Mouse (Mus musculus): ENCODE measurements at regions not wholly inside any gene's neighbourhood (a gene's known extent, or its start where the extent isn't known, plus 50 kb on each side); places are given as distances from the start of the nearest gene placed in this dataset.
"Not testable (repeated sequence)": the region's sequence is repeated elsewhere in the genome, so short reads cannot be mapped to it uniquely, and the experiment has no call there.

DNA sequence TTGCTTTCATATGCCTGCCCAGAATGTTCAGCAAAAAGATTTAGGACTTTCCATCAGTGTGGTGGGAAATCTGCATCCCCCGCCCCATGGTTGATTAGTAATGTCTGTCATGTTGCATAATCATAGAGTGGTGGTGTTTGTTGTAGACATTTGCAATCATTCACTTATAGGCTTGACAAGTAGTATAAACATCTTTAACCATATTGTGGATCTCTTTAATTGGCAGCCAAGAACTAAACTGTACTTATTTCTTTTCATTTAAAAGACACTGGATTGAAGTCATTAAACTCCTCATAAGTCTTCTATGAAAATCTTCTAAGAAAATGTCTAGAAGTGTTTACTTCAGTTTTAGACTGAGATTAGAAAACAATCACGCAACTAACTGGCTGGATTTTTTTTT, 646.0 kb upstream of the Ptbp2 start:
- Histone ChIP-seq H3K9me3 (replicated peaks; ENCODE audit: control insufficient read depth, insufficient read depth, low read length, poor library complexity, severe bottlenecking) (no peaks in the 10 kb centered on the region), H3K4me1 (ENCODE audit: control insufficient read depth, insufficient read depth, low read length) (no peaks in the 10 kb centered on the region), H3K27ac (ENCODE audit: insufficient read depth, low read length) (no peak overlapping the region), H3K27me3 (ENCODE audit: control insufficient read depth, insufficient read depth, low read length, poor library complexity, severe bottlenecking) (no peaks in the 10 kb centered on the region), H3K9ac (ENCODE audit: low read depth, poor library complexity, severe bottlenecking) (no peak overlapping the region), H3K36me3 (ENCODE audit: control insufficient read depth, insufficient read depth, low read length, poor library complexity, severe bottlenecking) (no peaks in the 10 kb centered on the region), H3K4me3 (ENCODE audit: low read depth, low read length) (no peak overlapping the region)
- no peak for TF ChIP-seq EP300 (IDR thresholded peaks at IDR 0.05; ENCODE audit: insufficient read depth, low read depth, low read length)

DNA sequence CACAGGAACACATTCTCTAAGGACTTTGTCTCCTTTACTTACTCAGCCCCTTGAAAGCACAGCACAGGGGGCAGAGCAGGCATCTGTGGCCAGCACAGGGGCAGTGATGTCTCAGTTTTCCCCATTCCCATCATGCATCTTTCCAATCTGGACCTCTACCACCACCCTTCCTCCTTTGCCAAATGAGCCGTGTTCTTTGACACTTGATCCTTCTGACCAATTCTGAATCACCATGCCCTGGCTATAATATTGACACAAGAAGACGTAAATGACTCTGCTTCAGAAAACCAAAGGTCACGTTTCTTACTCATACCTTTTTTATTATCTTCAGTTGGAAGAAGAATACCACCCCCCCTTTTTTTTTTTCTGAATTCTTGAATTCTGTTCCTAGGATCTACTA, 632.4 kb upstream of the Ptbp2 start:
- Histone ChIP-seq H3K27me3 (ENCODE audit: control insufficient read depth, insufficient read depth, low read length, poor library complexity, severe bottlenecking) (no peaks in the 10 kb centered on the region), H3K4me3 (ENCODE audit: low read depth, low read length) (no peak overlapping the region), H3K9ac (ENCODE audit: low read depth, poor library complexity, severe bottlenecking) (no peak overlapping the region), H3K4me1 (ENCODE audit: control insufficient read depth, insufficient read depth, low read length) (no peaks in the 10 kb centered on the region), H3K9me3 (replicated peaks; ENCODE audit: control insufficient read depth, insufficient read depth, low read length, poor library complexity, severe bottlenecking) (no peaks in the 10 kb centered on the region), H3K27ac (ENCODE audit: insufficient read depth, low read length) (no peak overlapping the region), H3K36me3 (ENCODE audit: control insufficient read depth, insufficient read depth, low read length, poor library complexity, severe bottlenecking) (no peaks in the 10 kb centered on the region)
- TF ChIP-seq POLR2A (IDR thresholded peaks at IDR 0.05; ENCODE audit: insufficient read depth, low read length) (no peak), CTCF (IDR thresholded peaks at IDR 0.05; ENCODE audit: low read depth, low read length) (no peak), EP300 (IDR thresholded peaks at IDR 0.05; ENCODE audit: insufficient read depth, low read depth, low read length) (no peak)

DNA sequence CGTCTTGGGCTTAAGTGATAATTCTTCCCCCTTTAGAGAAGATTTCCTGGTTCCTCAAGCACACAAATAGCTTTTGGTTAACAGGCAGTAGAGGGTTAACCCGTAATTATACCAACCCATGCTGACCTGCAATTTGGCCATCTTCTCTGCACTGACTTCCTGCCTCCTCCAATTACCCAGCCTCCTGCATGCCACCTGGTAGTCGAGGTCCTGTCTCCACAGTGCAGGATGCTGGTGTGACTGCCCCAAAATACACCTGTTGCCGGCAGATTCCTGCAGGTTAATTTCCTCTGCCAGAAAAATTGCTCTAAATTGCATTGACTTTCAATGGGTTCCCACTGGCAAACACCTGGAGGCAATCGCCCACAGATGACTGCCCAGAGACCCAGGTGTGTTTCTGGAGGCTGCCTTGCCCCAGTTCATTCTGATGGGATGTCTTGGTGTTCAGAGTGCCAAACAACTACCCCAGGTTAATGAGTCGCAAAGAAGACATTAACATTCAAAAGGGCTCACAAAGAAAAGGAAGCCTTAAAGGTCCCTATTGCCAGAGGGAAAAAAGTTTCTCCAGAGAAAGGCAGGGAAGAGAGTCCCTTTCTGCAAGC, 591.5 kb upstream of the Ptbp2 start:
- H3K4me1 ChIP-seq (ENCODE audit: control insufficient read depth, insufficient read depth, low read length), result no peaks in the 10 kb centered on the region
- H3K9me3 ChIP-seq (replicated peaks; ENCODE audit: control insufficient read depth, insufficient read depth, low read length, poor library complexity, severe bottlenecking), result no peaks in the 10 kb centered on the region
- no peaks in the 10 kb centered on the region for H3K36me3 ChIP-seq (ENCODE audit: control insufficient read depth, insufficient read depth, low read length, poor library complexity, severe bottlenecking)
- no peaks in the 10 kb centered on the region; the same call in 1 of the 2 replicates for H3K27me3 ChIP-seq (ENCODE audit: control insufficient read depth, insufficient read depth, low read length, poor library complexity, severe bottlenecking)
- no peak overlapping the region for H3K9ac ChIP-seq (ENCODE audit: low read depth, poor library complexity, severe bottlenecking)
- no peak overlapping the region for H3K27ac ChIP-seq (ENCODE audit: insufficient read depth, low read length)
- H3K4me3 ChIP-seq (ENCODE audit: low read depth, low read length), result no peak overlapping the region
- TF ChIP-seq EP300 (IDR thresholded peaks at IDR 0.05; ENCODE audit: insufficient read depth, low read depth, low read length) (no peak), CTCF (IDR thresholded peaks at IDR 0.05; ENCODE audit: low read depth, low read length) (no peak), POLR2A (IDR thresholded peaks at IDR 0.05; ENCODE audit: insufficient read depth, low read length) (no peak)

DNA sequence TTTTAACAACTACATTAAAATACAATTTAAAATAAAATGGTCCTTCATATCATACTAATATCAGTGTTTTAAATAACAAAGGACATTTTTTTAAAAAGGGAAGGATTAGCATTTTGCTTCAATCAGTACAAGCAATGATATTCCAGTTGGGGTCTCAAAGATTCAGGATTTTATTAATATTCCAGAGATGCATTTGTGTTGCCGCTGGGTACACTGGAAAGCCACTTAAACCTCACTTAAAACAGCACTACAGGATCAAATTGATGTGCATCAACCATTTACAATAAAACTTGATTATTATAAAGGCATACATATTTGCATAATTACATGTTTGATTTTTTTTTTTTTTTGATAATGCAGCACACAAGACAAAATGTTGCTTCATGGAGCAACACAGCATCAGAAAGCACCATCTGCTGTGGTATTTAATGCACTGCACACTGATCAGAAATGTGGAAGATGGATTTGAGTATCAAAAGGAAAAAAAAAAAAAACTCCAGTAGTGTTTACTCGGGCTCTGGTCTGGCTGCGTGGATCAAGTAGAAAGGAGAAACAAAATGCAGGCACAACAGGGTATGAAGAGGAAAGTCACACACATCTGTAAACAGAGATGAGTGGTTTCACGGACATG, 558.6 kb upstream of the Ptbp2 start:
- Histone ChIP-seq H3K4me1 (ENCODE audit: control insufficient read depth, insufficient read depth, low read length) (no peaks in the 10 kb centered on the region), H3K36me3 (ENCODE audit: control insufficient read depth, insufficient read depth, low read length, poor library complexity, severe bottlenecking) (no peaks in the 10 kb centered on the region), H3K4me3 (ENCODE audit: low read depth, low read length) (no peak overlapping the region), H3K27me3 (ENCODE audit: control insufficient read depth, insufficient read depth, low read length, poor library complexity, severe bottlenecking) (no peaks in the 10 kb centered on the region), H3K27ac (ENCODE audit: insufficient read depth, low read length) (no peak overlapping the region), H3K9me3 (replicated peaks; ENCODE audit: control insufficient read depth, insufficient read depth, low read length, poor library complexity, severe bottlenecking) (no peaks in the 10 kb centered on the region), H3K9ac (ENCODE audit: low read depth, poor library complexity, severe bottlenecking) (no peak overlapping the region)
- TF ChIP-seq EP300 (IDR thresholded peaks at IDR 0.05; ENCODE audit: insufficient read depth, low read depth, low read length), result no peak
- no peak for TF ChIP-seq POLR2A (IDR thresholded peaks at IDR 0.05; ENCODE audit: insufficient read depth, low read length)
- TF ChIP-seq CTCF (IDR thresholded peaks at IDR 0.05; ENCODE audit: low read depth, low read length), result no peak

DNA sequence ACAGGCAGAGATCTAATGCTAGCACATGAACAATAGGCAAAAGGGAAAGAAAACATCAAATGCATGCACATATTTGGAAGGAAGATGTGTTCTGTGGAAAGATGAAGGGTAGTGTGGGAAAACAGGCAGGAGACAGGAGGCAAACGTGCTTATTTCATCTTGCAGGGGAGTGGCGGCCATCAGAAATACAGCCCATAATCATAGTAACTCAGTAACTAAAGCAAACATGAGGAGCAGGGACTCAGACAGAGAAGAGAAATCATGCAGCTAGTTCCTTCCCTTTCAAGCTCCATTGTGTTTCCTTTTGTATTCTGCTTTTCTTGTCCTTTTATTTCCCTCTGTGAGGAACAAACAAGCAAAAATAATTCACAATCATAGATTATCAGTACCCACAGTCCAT, 557.6 kb upstream of the Ptbp2 start:
- no peaks in the 10 kb centered on the region for H3K9me3 ChIP-seq (replicated peaks; ENCODE audit: control insufficient read depth, insufficient read depth, low read length, poor library complexity, severe bottlenecking)
- TF ChIP-seq EP300 (IDR thresholded peaks at IDR 0.05; ENCODE audit: insufficient read depth, low read depth, low read length) (no peak), CTCF (IDR thresholded peaks at IDR 0.05; ENCODE audit: low read depth, low read length) (no peak)
- H3K4me3 ChIP-seq (ENCODE audit: low read depth, low read length), result no peak overlapping the region
- no peak overlapping the region for H3K9ac ChIP-seq (ENCODE audit: low read depth, poor library complexity, severe bottlenecking)
- H3K27me3 ChIP-seq (ENCODE audit: control insufficient read depth, insufficient read depth, low read length, poor library complexity, severe bottlenecking), result no peaks in the 10 kb centered on the region
- no peak overlapping the region for H3K27ac ChIP-seq (ENCODE audit: insufficient read depth, low read length)
- no peaks in the 10 kb centered on the region for H3K4me1 ChIP-seq (ENCODE audit: control insufficient read depth, insufficient read depth, low read length)
- H3K36me3 ChIP-seq (ENCODE audit: control insufficient read depth, insufficient read depth, low read length, poor library complexity, severe bottlenecking), result no peaks in the 10 kb centered on the region

DNA sequence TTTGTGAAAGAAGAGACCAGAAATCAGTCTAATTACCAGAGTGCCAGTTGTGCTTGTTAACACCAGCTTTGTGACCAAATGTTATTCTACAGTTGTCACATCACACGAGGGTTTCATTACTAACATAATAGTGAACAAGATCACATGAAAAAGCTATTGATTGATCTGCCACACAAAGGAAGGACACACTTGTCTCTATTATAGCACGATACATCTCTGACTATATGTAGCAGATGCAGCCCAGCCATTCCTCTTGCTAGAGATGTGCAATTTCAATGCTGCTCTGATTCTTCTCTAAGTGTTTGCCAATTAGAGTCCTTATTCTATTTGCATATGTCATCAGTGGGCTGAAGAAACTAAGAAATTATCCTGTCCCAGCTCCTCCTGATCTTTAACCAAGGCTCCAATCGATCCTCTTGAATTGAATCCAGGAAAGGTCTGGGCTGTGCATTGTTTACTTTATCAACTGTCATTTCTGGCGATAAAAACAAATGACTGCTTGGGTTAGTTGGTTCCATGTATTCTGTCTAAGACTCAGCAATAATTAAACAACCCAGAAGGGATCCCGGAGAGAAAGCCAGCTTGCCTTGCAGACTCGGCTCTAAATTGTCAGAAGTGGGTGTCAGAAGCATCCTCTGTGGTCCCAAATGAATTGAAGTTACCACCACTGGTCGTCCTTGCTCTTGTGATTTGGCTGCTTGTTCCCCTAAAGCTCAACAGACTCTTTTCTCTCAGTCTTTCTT, 551.7 kb upstream of the Ptbp2 start:
- Histone ChIP-seq H3K36me3 (ENCODE audit: control insufficient read depth, insufficient read depth, low read length, poor library complexity, severe bottlenecking) (no peaks in the 10 kb centered on the region), H3K27ac (ENCODE audit: insufficient read depth, low read length) (no peak overlapping the region), H3K27me3 (ENCODE audit: control insufficient read depth, insufficient read depth, low read length, poor library complexity, severe bottlenecking) (no peaks in the 10 kb centered on the region), H3K4me1 (ENCODE audit: control insufficient read depth, insufficient read depth, low read length) (no peaks in the 10 kb centered on the region), H3K9ac (ENCODE audit: low read depth, poor library complexity, severe bottlenecking) (no peak overlapping the region), H3K9me3 (replicated peaks; ENCODE audit: control insufficient read depth, insufficient read depth, low read length, poor library complexity, severe bottlenecking) (peaks cover under 1% of the 10 kb centered on the region; the same call in 1 of the 2 replicates), H3K4me3 (ENCODE audit: low read depth, low read length) (no peak overlapping the region)
- TF ChIP-seq CTCF (IDR thresholded peaks at IDR 0.05; ENCODE audit: low read depth, low read length), result no peak
- no peak for TF ChIP-seq POLR2A (IDR thresholded peaks at IDR 0.05; ENCODE audit: insufficient read depth, low read length)

DNA sequence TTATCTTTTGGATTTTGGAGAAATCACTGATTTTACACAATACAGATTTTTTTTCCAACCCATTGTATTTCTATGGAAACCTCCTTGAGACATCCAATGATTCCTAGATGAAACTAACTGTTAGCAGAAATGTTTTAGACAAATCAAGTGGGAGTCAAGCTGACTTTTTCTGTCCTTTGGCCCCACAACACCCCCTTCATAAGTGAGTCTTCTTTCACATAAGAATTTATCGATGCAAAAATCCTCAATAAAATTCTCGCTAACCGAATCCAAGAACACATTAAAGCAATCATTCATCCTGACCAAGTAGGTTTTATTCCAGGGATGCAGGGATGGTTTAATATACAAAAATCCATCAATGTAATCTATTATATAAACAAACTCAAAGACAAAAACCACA, 522.8 kb upstream of the Ptbp2 start:
- not testable (repeated sequence) for H3K36me3 ChIP-seq (ENCODE audit: control insufficient read depth, insufficient read depth, low read length, poor library complexity, severe bottlenecking); H3K27ac ChIP-seq (ENCODE audit: insufficient read depth, low read length); H3K4me1 ChIP-seq (ENCODE audit: control insufficient read depth, insufficient read depth, low read length); H3K9me3 ChIP-seq (replicated peaks; ENCODE audit: control insufficient read depth, insufficient read depth, low read length, poor library complexity, severe bottlenecking); H3K9ac ChIP-seq (ENCODE audit: low read depth, poor library complexity, severe bottlenecking); H3K4me3 ChIP-seq (ENCODE audit: low read depth, low read length); H3K27me3 ChIP-seq (ENCODE audit: control insufficient read depth, insufficient read depth, low read length, poor library complexity, severe bottlenecking)

All from ES-Bruce4 (cell line).